ENCODE assay signal across 8 mouse cellular contexts in genomic region chr16:97851061-97851740, GRCm38 (mm10). TPM values are rescaled to one million over a fixed set of nuclear protein-coding genes. Genes with fewer than 3 reads are reported as not detected.
DNase-seq lines count a peak whose midpoint lies in the region; ATAC-seq and TF ChIP-seq lines count a peak whose summit lies in the region.

No protein-coding gene starts in this region.

- peak; percentile 88 for ATAC-seq in forebrain, postnatal 0 days
- peak; percentile 90 for ATAC-seq in neural tube, embryonic 15.5 days (ENCODE audit: low FRiP score)

- H3K36me3 ChIP-seq in MEL (ENCODE audit: control insufficient read depth in 1 of 2, insufficient read depth in 2 of 2, low read length in 2 of 2): peaks cover 0 to 22% of the 10 kb centered on the region in 2 experiments; a peak in 2 of 4 replicates
- H3K36me3 ChIP-seq in forebrain, postnatal 0 days (ENCODE audit: insufficient read depth): peaks cover 9% of the 10 kb centered on the region; the same call in 1 of the 2 replicates
- H3K36me3 ChIP-seq in neural tube, embryonic 15.5 days: no peaks in the 10 kb centered on the region; the same call in 1 of the 2 replicates

- WGBS in cerebellum, adult 2 months: 1% methylated on average over 75 of the region's 77 CpGs
- WGBS in forebrain, postnatal 0 days: 2% methylated on average over 70 of the region's 77 CpGs
- under 1% methylated on average over 76 of the region's 77 CpGs for WGBS in lung, adult 2 months
- WGBS in neural tube, embryonic 15.5 days: under 1% methylated on average over 77 of the region's 77 CpGs

- peaks cover 8 to 24% of the 10 kb centered on the region in 2 experiments for H3K4me1 ChIP-seq in MEL (ENCODE audit: control insufficient read depth in 1 of 2, insufficient read depth in 2 of 2, low read length in 2 of 2)
- H3K4me1 ChIP-seq in cerebellum, adult 2 months (ENCODE audit: control insufficient read depth, insufficient read depth, low read length): peaks cover 14% of the 10 kb centered on the region
- H3K4me1 ChIP-seq in forebrain, postnatal 0 days (ENCODE audit: insufficient read depth): peaks cover 10% of the 10 kb centered on the region; the same call in 1 of the 2 replicates
- H3K4me1 ChIP-seq in lung, adult 2 months (ENCODE audit: control insufficient read depth, insufficient read depth, low read length): peaks cover 6% of the 10 kb centered on the region; the same call in 1 of the 2 replicates
- peaks cover 29% of the 10 kb centered on the region for H3K4me1 ChIP-seq in neural tube, embryonic 15.5 days

- no peaks in the 10 kb centered on the region for H3K27me3 ChIP-seq in MEL (ENCODE audit: control insufficient read depth in 1 of 2, insufficient read depth in 2 of 2, low read length in 2 of 2)
- no peaks in the 10 kb centered on the region for H3K27me3 ChIP-seq in cerebellum, adult 2 months (ENCODE audit: control insufficient read depth, insufficient read depth, low read length)
- H3K27me3 ChIP-seq in forebrain, postnatal 0 days (ENCODE audit: insufficient read depth, low read length): no peaks in the 10 kb centered on the region
- no peaks in the 10 kb centered on the region for H3K27me3 ChIP-seq in neural tube, embryonic 15.5 days (replicated peaks)

- peak overlapping the region; percentile 82 for H3K27ac ChIP-seq in MEL (ENCODE audit: control insufficient read depth, low read depth, low read length)
- peak overlapping the region; percentile 100 for H3K27ac ChIP-seq in cerebellum, adult 2 months (ENCODE audit: insufficient read depth, low read length)
- peak overlapping the region; percentile 99 for H3K27ac ChIP-seq in forebrain, postnatal 0 days (ENCODE audit: low read depth, low read length)
- peak overlapping the region; percentile 98 for H3K27ac ChIP-seq in layer of hippocampus, adult 2 months
- peak overlapping the region; percentile 100 for H3K27ac ChIP-seq in neural tube, embryonic 15.5 days (replicated peaks)

- peak; percentile 82 for DNase-seq in MEL (ENCODE audit: low read depth, low spot score)
- peak; percentile 87 to 93 for DNase-seq in cerebellum, adult 2 months
- DNase-seq in forebrain, postnatal 0 days: peak; percentile 88
- DNase-seq in heart, postnatal 4 days: peak; percentile 91
- peak; percentile 66 to 82 for DNase-seq in layer of hippocampus, adult 2 months (ENCODE audit: low spot score in 2 of 2)
- DNase-seq in lung, adult 2 months: peak; percentile 90
- peak; percentile 92 for DNase-seq in testis, postnatal 10 days (ENCODE audit: low spot score)

- peak overlapping the region; percentile 83 to 100 for H3K4me3 ChIP-seq in MEL (ENCODE audit: control insufficient read depth in 1 of 2, insufficient read depth in 1 of 2, low read depth in 2 of 2, low read length in 2 of 2)
- peak overlapping the region; percentile 100 for H3K4me3 ChIP-seq in cerebellum, adult 2 months (replicated peaks; ENCODE audit: insufficient read depth, low read depth, low read length)
- H3K4me3 ChIP-seq in forebrain, postnatal 0 days (ENCODE audit: low read depth, low read length): peak overlapping the region; percentile 76
- peak overlapping the region; percentile 67 for H3K4me3 ChIP-seq in layer of hippocampus, adult 2 months
- peak overlapping the region; percentile 100 for H3K4me3 ChIP-seq in lung, adult 2 months (replicated peaks; ENCODE audit: extremely low read depth, low read depth, low read length)
- H3K4me3 ChIP-seq in neural tube, embryonic 15.5 days (replicated peaks): peak overlapping the region; percentile 94

- no peak for TF ChIP-seq CTCF in MEL (IDR thresholded peaks at IDR 0.05 in 2 of 3, conservative IDR thresholded peaks at IDR 0.05 in 1 of 3; ENCODE audit: control insufficient read depth in 1 of 3, insufficient read depth in 1 of 3, low read depth in 2 of 3, low read length in 3 of 3, poor library complexity in 1 of 3, severe bottlenecking in 1 of 3)
- TF ChIP-seq CTCF in cerebellum, adult 2 months (IDR thresholded peaks at IDR 0.05; ENCODE audit: borderline replicate concordance, insufficient read depth, low read depth, low read length): no peak
- no peak for TF ChIP-seq CTCF in forebrain, postnatal 0 days (IDR thresholded peaks at IDR 0.05; ENCODE audit: low read depth)
- TF ChIP-seq CTCF in layer of hippocampus, adult 2 months (conservative IDR thresholded peaks at IDR 0.05): no peak
- TF ChIP-seq CTCF in lung, adult 2 months (IDR thresholded peaks at IDR 0.05; ENCODE audit: insufficient read depth, low read length): no peak

- H3K9ac ChIP-seq in MEL (ENCODE audit: control insufficient read depth, low read depth, low read length, poor library complexity, severe bottlenecking): peak overlapping the region; percentile 91
- H3K9ac ChIP-seq in forebrain, postnatal 0 days: peak overlapping the region; percentile 80
- peak overlapping the region; percentile 98 for H3K9ac ChIP-seq in neural tube, embryonic 15.5 days (replicated peaks)

- H3K9me3 ChIP-seq in MEL (replicated peaks; ENCODE audit: insufficient read depth, low read length): no peaks in the 10 kb centered on the region
- no peaks in the 10 kb centered on the region for H3K9me3 ChIP-seq in forebrain, postnatal 0 days (ENCODE audit: low read length)
- H3K9me3 ChIP-seq in neural tube, embryonic 15.5 days (replicated peaks): no peaks in the 10 kb centered on the region

- H3K79me2 ChIP-seq in MEL (ENCODE audit: control insufficient read depth, insufficient read depth, low read length, poor library complexity): peaks cover 38% of the 10 kb centered on the region

- no peak for TF ChIP-seq EP300 in MEL (IDR thresholded peaks at IDR 0.05; ENCODE audit: low read depth in 1 of 2, low read length in 2 of 2)

- TF ChIP-seq RAD21 in MEL (IDR thresholded peaks at IDR 0.05; ENCODE audit: low read depth, low read length): no peak

- H3K4me2 ChIP-seq in forebrain, postnatal 0 days (ENCODE audit: low read depth): peak overlapping the region; percentile 62
- H3K4me2 ChIP-seq in neural tube, embryonic 15.5 days: peak overlapping the region; percentile 84

- TF ChIP-seq POLR2A in MEL (IDR thresholded peaks at IDR 0.05; ENCODE audit: control insufficient read depth in 1 of 2, insufficient read depth in 1 of 2, low read depth in 1 of 2, low read length in 2 of 2, poor library complexity in 1 of 2): peak in 1 of 2 experiments; percentile 54; a peak in 1 of 4 replicates
- 0 out of 2 replicates have a peak, but pooled peaks have one; percentile 18 for TF ChIP-seq POLR2A in cerebellum, adult 2 months (IDR thresholded peaks at IDR 0.05; ENCODE audit: borderline replicate concordance, insufficient read depth, low read length)
- TF ChIP-seq POLR2A in lung, adult 2 months (IDR thresholded peaks at IDR 0.05; ENCODE audit: borderline replicate concordance, extremely low read depth, low read depth, low read length): peak; percentile 29; the same call in 1 of the 2 replicates

TF ChIP-seq in MEL, 35 proteins besides CTCF, POLR2A, EP300 and RAD21 (continues in another document):
- TF ChIP-seq E2F4 (IDR thresholded peaks at IDR 0.05; ENCODE audit: borderline replicate concordance, low read depth, low read length) (no peak), MAX (IDR thresholded peaks at IDR 0.05; ENCODE audit: low read length) (no peak; the same call in 1 of the 2 replicates), ELF1 (IDR thresholded peaks at IDR 0.05; ENCODE audit: low read depth, low read length) (no peak), POLR2AphosphoS2 (IDR thresholded peaks at IDR 0.05; ENCODE audit: low read length) (peak; percentile 36; the same call in 1 of the 2 replicates), MXI1 (IDR thresholded peaks at IDR 0.05; ENCODE audit: low read depth, low read length) (peak; percentile 38; the same call in 1 of the 2 replicates), TBP (IDR thresholded peaks at IDR 0.05; ENCODE audit: low read depth, low read length) (no peak), CHD1 (IDR thresholded peaks at IDR 0.05; ENCODE audit: low read depth, low read length) (no peak), CHD2 (IDR thresholded peaks at IDR 0.05; ENCODE audit: low read length) (no peak), MAZ (IDR thresholded peaks at IDR 0.05; ENCODE audit: low read depth, low read length) (0 out of 2 replicates have a peak, but pooled peaks have one; percentile 7), ZC3H11A (IDR thresholded peaks at IDR 0.05; ENCODE audit: low read depth, low read length) (no peak), KAT2A (conservative IDR thresholded peaks at IDR 0.05; ENCODE audit: low read depth, low read length) (no peak), NRF1 (IDR thresholded peaks at IDR 0.05; ENCODE audit: insufficient read depth, low read depth, low read length, poor library complexity, severe bottlenecking) (no peak), SIN3A (IDR thresholded peaks at IDR 0.05; ENCODE audit: low read length) (peak; percentile 76; the same call in 1 of the 2 replicates), SMC3 (IDR thresholded peaks at IDR 0.05; ENCODE audit: low read depth, low read length) (no peak), RCOR1 (IDR thresholded peaks at IDR 0.05; ENCODE audit: low read depth, low read length) (no peak), ETS1 (IDR thresholded peaks at IDR 0.05; ENCODE audit: low read depth, low read length) (no peak), POLR2AphosphoS5 (IDR thresholded peaks at IDR 0.05; ENCODE audit: borderline replicate concordance, low read depth, low read length) (no peak), MYC (IDR thresholded peaks at IDR 0.05; ENCODE audit: low read depth, low read length) (no peak), MEF2A (IDR thresholded peaks at IDR 0.05; ENCODE audit: extremely low read depth, insufficient replicate concordance, low read depth, low read length, poor library complexity, severe bottlenecking) (no peak), ZMIZ1 (IDR thresholded peaks at IDR 0.05; ENCODE audit: low read depth, low read length) (peak; percentile 42; the same call in 1 of the 2 replicates), NELFE (IDR thresholded peaks at IDR 0.05; ENCODE audit: low read depth, low read length) (no peak; the same call in 1 of the 2 replicates), UBTF (IDR thresholded peaks at IDR 0.05; ENCODE audit: borderline replicate concordance, insufficient read depth, low read depth, low read length) (peak; percentile 97; the same call in 1 of the 2 replicates), JUND (IDR thresholded peaks at IDR 0.05; ENCODE audit: low read depth, low read length) (no peak)

RNA-seq across cellular contexts. Expression of gene Prdm15, which starts 0.4 kb away (rescaled TPM):
- total RNA-seq in MEL (2012; rRNA removed): 10.6 and 12.0 TPM in 2 replicates
- 10 to 100 TPM in 1 of 2 experiments, not detected in 1; 10.7 TPM for polyA plus RNA-seq in MEL (2012; ENCODE audit: insufficient read depth in 1 of 2, insufficient read length in 2 of 2, low read depth in 1 of 2, low replicate concordance in 2 of 2, missing spikeins in 1 of 2)
- polyA plus RNA-seq in cerebellum, adult 2 months (2012; rRNA removed): 14.3 and 15.4 TPM in 2 replicates
- 14.8 and 18.3 TPM in 2 replicates for total RNA-seq in forebrain, postnatal 0 days (2014; rRNA removed)
- 2.6 and 4.2 TPM in 2 replicates for polyA plus RNA-seq in forebrain, postnatal 0 days (2015; fragmentation: Nextera tagmentation; extraction: Ambion mirVana)
- 1 to 10 TPM; 5.1 to 7.1 TPM for total RNA-seq in heart, postnatal 4 days (2021)
- total RNA-seq in layer of hippocampus, adult 2 months (2021): 10 to 100 TPM; 19.4 to 25.3 TPM
- 7.5 and 11.0 TPM in 2 replicates for polyA plus RNA-seq in lung, adult 2 months (2012; rRNA removed)
- 9.4 and 10.1 TPM in 2 replicates for polyA plus RNA-seq in neural tube, embryonic 15.5 days (2015; fragmentation: Nextera tagmentation; extraction: Ambion mirVana)

Comparison
In these comparisons a context has a peak if more than half of its experiments do, and no peak if none do; other contexts are left out.
1. Peak in every context shown above with its lines: DNase-seq, ATAC-seq, H3K4me3 ChIP-seq and H3K27ac ChIP-seq.